Mouse (Mus musculus) gastrocnemius, adult 18-20 months (tissue): Measurements from ENCODE around the gene Rap1gap2. TPM values are rescaled to one million over a fixed set of nuclear protein-coding genes. Genes with fewer than 3 reads are reported as not detected.

Experiments
- total RNA-seq, 2 experiments: library from RNA; stranded (reverse); gene quantifications; 2 replicates each; pipeline ENCODE4 v1.2.3; 2021

Gene Rap1gap2
- total RNA-seq, 2 experiments from 2014 or later = 5.1 to 6.7 TPM

Other genes with a start within 250 kb of the Rap1gap2 start
- gene Olfr412, start 248.8 kb downstream of the Rap1gap2 start, total RNA-seq = not detected
- gene Ccdc92b, start 8.7 kb upstream of the Rap1gap2 start, total RNA-seq = under 1 TPM; 0.05 TPM
- 10 to 100 TPM; 90.2 to 100.0 TPM for gene Cluh, start 38.6 kb upstream of the Rap1gap2 start, total RNA-seq
- 100 to 1,000 TPM; 107 to 138 TPM for gene Pafah1b1, start 113.8 kb upstream of the Rap1gap2 start, total RNA-seq
- gene Mettl16, start 159.9 kb upstream of the Rap1gap2 start, total RNA-seq = 10 to 100 TPM; 11.1 to 14.2 TPM
- gene Mnt, start 220.0 kb upstream of the Rap1gap2 start, total RNA-seq = 1 to 10 TPM; 4.8 to 7.0 TPM